Mouse (Mus musculus): ENCODE results near the gene Abo. TPM values are rescaled to one million over a fixed set of nuclear protein-coding genes. Genes with fewer than 3 reads are reported as not detected.
"Not testable (repeated sequence)": the region's sequence is repeated elsewhere in the genome, so short reads cannot be mapped to it uniquely, and the experiment has no call there.

Gene Abo
- total RNA-seq (2021), result not detected

DNA sequence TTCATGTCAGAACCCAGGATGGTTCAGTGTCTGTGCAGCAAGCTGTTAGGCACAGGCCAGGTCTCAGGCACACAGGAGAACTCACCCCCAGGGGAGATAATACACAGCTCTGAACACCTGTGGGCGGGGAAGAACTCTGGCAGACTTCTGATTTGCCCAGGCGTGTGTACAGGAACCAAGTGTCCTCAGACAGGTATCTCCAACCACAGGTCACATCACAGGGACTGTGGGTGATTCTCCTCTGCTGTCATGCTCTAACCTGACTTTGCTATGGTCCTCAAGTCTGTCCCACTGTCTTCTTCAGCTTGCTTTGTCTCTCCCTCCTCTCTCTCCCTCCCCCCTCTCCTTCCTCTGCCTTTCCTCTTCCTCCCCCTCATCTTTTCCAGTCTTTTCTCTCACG lies at the start of gene Abo:
TSS of gene Abo (minus strand) at position 101 of the 400 bp plus-strand sequence.
- DNase-seq (ENCODE audit: low spot score in 2 of 2), result no peak
- intact Hi-C loops (cut with DNase I), result no loop called here

DNA sequence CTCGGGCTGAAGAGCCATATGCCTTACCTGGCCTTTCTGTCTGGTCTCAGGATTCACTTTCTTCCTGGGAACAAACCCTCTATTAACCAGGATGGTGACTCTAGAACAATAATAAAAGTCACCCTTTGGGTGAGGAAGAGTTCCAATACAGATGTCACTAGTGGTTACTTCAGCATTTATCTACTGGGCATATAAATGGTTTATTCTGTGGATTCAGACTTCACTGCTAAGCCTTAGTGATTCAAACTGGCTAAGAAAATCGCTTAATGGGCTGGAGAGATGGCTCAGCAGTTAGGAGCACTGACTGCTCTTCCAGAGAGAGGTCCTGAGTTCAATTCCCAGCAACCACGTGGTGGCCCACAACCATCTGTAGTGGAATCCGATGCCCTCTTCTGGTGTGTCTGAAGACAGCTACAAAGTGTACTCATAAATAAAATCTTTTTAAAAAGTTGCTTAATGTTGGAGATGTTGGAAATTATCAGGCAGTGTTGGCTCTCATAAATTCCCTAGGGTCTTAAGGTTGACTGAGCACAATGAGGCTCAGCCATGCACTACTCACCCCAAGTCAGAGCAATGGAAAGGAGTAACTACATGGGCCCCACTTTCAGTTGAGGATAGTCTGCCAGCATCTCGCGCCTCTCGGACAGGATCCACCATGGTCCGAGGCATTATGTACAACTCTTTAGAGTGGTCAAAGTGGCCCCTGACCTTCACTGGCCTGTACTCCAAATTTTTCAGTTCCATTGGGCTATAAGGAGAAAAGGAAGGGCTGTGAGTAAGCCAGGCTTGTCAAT lies 49.6 kb upstream of the Abo start:
- DNase-seq (ENCODE audit: low spot score in 2 of 2), result no peak

DNA sequence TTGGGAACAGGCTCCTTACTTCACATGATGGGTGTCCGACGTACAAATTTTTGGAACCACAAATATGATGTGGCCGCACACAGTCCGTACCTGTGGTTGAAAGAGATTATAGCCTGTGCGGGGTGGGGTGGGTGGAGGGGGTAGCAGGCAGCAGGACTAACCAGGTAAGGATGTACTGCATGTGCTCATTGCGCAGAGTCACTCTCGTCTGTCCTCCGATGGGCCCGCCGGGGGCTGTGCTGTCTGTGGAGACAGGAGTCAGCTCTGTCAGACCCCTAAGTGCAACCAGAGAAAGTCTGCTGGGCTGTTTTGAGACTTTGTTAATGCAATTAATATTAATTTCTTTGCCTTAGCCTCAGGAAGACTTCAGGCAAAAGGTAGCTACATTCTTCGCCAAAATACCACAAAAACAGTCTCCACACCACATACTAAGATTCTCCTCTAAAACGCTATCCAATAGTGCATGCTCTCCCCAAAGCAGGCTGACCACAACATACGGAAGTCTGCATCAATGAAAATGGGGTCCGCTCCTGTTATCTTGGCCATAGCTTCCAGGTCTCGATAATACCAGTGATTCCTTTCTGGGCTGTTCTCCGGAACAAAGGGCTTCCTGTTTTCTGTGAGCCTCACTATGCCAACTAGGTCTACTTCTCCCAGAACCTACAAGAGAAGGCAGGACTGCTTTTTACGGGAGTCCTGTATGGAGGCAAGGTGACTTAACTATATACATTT lies 48.8 kb upstream of the Abo start:
- intact Hi-C loops (cut with DNase I), result loop anchor here (10.0 kb wide), 1 partner anchor 469 kb away; the partner anchor contains the start of gene Sec16a
- no peak for DNase-seq (ENCODE audit: low spot score in 2 of 2)

More for the DNA sequence above, 49.6 kb upstream of the Abo start:
- intact Hi-C loops (cut with DNase I), result loop anchor here (10.0 kb wide), 1 partner anchor 470 kb away; the partner anchor contains the start of gene Sec16a

DNA sequence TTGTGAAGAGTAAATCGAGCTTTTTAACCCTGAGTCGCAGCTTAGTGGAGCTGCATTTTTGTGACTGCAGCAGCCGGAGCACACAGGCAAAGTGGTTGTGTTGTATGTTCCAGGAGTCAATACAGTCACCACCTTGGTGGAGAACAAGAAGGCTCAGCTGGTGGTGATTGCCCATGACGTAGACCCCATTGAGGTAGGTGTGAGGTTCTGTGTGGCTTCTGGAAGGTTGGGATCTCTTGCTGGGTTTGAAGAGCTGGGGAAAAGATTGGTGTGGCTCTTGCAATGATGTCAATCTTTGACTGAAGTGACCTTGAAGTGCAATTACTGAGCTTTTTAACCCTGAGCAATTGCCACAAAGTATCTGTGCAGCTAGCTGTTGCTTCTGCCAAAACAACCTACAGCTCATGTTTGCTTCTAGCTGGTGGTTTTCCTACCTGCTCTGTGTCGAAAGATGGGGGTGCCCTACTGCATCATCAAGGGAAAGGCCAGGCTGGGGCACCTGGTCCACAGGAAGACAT lies 47.5 kb upstream of the Abo start:
- no peak for DNase-seq (ENCODE audit: low spot score in 2 of 2)
- intact Hi-C loops (cut with DNase I), result loop anchor here (10.0 kb wide), 1 partner anchor 468 kb away; the partner anchor contains the start of gene Sec16a

DNA sequence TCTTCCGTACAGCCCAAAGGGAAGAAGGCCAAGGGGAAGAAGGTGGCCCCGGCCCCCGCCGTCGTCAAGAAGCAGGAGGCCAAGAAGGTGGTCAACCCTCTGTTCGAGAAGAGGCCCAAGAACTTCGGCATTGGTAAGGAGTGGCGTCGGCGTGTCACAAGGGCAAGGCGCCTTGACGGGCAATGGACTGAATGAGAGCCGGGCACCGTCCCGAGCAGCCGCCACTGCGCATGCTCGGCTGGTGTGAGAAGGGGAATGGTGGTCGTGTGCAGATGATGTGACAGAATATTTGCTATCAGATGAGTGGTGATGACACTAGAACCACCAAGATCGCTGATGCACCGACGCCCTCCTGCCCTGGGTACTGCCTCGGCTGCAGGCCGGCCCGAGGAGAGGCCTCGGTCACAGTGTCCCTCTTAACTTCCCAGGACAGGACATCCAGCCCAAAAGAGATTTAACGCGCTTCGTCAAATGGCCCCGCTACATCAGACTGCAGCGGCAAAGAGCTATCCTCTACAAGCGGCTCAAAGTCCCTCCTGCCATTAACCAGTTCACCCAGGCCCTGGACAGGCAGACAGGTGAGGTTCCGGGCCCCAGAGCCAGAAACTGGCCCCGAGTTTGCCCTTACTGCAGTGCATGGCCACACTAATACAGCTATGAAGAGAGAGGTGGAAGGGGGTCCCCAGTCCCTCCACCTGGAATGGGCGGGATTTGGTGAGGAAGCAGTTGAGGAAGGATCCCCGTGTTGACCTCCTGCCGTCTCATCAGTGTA lies 46.4 kb upstream of the Abo start:
- no peak for DNase-seq (ENCODE audit: low spot score in 2 of 2)
- intact Hi-C loops (cut with DNase I), result loop anchor here (10.0 kb wide), 1 partner anchor 466 kb away; the partner anchor contains the start of gene Sec16a

DNA sequence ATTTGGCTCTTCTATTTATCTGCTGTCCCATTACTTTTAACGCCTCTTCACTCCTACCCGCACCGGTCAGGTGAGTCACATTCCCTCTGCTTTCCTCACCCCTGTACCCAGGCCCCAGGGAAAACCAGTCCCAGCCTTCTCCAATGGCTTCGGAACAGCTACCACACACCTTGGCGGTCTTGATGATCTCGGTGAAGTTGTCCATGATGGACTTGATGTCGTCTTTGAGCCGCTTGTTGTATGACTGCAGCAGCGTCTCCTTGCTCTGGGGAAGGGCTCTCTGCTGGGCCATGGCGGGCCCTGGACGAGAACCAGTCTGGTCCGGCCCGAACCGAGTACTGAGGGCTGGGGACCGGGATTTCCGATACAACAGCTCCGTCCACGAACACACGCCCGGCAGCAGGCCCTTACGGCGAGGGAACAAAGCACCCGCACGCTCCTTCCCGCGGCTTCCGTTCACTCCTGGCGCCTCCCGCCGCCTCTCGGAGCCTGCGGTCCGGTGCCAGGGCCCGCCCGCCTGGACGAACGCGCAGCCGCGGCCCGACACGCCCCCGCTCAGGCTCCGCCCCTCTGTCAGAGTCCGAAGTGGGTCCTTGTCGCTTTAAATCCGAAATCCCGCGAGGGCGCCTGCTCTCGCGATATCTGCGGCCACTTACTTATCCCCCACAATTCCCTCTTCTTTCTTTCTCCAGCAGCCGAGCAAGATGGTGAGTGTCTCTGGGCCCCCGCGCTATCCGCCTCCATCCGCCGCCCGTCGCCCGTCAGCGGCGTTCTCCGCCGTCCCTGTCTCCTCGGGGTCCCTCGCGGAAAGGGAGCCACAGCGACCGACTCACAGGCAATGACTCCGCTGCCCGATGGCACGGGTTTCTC lies 45.6 kb upstream of the Abo start, which contains the start of the genes Med22 and Rpl7a:
TSS of gene Med22 (minus strand) at position 554 of the 870 bp plus-strand sequence.
TSS of gene Rpl7a (plus strand) at position 641 of the 870 bp plus-strand sequence.
- intact Hi-C loops (cut with DNase I), result loop anchor here (10.0 kb wide), 1 partner anchor 466 kb away; the partner anchor contains the start of gene Sec16a
- peak; percentile 100 for DNase-seq (ENCODE audit: low spot score in 2 of 2)

DNA sequence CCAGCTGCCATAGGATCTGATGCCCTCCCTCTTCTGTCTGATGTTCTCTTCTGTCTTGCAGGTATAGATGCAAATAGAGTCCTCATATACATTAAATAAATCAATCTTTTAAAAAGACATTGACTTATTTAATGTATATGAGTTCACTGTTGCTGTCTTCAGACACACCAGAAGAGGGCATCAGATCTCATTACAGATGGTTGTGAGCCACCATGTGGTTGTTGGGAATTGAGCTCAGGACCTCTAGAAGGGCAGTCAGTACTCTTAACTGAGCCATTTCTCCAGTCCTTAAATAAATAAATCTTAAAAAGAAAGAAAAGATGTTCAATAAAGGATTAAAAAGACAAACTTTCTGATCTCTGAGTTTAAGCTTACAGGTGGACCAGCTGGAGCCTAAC lies 44.6 kb upstream of the Abo start:
- intact Hi-C loops (cut with DNase I), result no loop called here
- no peak for DNase-seq (ENCODE audit: low spot score in 2 of 2)

DNA sequence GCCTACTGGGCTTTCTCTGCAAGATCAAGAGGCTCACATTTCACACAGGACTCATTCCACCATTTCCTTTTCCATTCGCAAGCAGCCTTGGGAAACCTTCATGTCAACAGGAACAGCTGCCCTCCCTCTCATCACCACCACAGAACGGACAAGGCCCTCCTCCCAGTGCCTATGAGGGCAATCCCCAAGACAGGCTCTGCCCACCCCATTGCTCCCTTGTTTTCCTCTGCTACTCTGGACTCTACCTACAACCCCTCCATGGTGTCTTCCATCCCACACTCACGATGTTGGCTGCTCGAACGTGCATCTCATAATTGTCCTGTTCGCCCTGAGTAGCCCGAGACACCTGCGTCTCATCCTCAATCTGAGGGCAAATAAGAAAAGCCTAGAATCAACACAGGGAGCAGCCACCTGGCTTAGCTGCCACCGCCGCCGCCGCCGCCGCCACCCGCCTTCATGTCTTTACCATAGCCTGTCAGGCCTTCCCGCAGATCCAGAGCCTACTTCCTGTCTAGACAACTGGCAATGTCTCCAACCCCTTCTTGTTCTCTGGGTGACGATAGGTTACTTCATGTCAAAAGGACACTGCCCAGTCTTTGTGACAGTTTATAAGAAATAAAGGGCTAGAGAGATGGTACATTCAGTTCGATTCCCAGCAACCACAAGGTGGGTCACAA lies 44.1 kb upstream of the Abo start:
- no peak for DNase-seq (ENCODE audit: low spot score in 2 of 2)
- intact Hi-C loops (cut with DNase I), result no loop called here

DNA sequence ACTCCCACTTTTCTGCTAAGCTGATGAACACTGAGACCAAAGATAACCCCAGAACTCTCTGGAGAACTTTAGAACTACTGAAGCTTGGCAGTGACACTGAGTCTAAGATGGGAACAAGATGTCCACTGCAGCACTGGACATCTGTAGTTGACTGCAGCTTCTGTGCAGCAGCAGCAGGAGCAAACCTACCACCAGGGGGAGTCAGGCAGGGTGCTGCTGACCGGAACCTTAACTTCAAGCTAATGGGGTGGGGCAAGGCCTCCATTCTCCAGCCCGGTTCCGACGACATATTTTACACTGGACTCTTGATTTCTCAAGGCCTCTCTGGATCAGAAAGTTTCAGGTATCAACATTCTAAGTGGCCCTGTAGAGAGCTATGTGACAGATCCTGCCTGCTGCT lies 42.3 kb upstream of the Abo start:
- intact Hi-C loops (cut with DNase I), result no loop called here

DNA sequence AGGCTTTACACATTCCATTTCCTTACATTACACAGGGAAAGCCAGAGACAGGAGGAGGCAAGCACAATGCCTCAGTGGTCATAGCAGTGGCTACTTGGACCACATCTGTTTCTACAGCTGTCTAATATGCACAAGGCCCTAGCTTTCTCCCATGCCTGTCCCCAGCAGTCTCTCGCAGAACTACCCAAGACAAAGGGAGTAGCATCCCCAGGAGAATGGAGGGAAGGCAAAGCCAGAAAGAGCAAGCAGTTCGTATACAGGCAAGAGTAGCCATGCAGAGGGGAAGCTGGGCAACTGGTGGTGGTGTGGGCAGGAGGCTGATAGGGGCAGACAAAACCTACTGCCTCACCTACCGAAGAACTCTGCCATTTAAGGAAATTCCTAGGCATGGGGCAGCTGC lies 41.7 kb upstream of the Abo start:
- intact Hi-C loops (cut with DNase I), result no loop called here
- DNase-seq (ENCODE audit: low spot score in 2 of 2), result no peak

More for the DNA sequence above, 42.3 kb upstream of the Abo start:
- no peak for DNase-seq (ENCODE audit: low spot score in 2 of 2)

DNA sequence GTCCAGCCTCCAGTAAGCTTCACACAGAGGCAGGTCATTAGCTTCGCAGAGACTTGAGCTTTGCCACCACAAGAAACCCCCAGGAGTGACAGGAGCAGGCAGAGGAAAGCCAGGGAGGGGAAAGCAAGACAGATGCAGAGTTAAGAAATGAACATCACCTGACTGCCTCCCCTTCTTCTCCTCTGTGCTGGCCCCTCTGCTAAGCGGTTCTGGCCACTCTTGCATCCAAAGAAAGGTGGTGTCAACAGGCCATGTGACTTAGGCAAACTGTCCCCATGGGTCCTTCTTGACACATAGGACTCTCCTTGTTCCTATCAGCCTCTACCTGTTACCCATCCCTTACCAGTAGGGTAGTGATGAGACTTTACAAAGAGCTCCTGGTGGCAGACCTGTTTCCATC lies 41.2 kb upstream of the Abo start:
- no peak for DNase-seq (ENCODE audit: low spot score in 2 of 2)
- intact Hi-C loops (cut with DNase I), result no loop called here

DNA sequence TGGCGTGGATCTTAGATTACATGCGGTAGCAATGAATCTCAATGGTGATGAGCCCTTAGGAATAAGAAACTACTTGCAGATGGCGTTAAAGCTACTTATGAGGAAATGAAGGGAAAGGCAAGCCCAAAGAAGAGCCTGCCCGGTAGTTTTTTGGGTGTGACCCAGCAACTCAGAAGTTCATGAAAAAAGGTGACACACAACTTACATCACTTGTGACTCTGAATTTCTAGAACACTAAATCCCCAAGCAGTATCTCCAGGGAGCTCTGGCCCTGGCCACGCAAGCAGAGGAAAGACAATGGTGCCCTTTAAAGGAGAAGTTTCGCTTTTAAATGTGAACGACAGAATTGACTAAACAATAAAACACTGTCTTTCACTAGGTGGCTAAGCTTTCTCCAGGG lies 38.5 kb upstream of the Abo start:
- intact Hi-C loops (cut with DNase I), result loop anchor here (5.0 kb wide), 1 partner anchor 261 kb away; no protein-coding TSS in a partner anchor
- no peak for DNase-seq (ENCODE audit: low spot score in 2 of 2)

DNA sequence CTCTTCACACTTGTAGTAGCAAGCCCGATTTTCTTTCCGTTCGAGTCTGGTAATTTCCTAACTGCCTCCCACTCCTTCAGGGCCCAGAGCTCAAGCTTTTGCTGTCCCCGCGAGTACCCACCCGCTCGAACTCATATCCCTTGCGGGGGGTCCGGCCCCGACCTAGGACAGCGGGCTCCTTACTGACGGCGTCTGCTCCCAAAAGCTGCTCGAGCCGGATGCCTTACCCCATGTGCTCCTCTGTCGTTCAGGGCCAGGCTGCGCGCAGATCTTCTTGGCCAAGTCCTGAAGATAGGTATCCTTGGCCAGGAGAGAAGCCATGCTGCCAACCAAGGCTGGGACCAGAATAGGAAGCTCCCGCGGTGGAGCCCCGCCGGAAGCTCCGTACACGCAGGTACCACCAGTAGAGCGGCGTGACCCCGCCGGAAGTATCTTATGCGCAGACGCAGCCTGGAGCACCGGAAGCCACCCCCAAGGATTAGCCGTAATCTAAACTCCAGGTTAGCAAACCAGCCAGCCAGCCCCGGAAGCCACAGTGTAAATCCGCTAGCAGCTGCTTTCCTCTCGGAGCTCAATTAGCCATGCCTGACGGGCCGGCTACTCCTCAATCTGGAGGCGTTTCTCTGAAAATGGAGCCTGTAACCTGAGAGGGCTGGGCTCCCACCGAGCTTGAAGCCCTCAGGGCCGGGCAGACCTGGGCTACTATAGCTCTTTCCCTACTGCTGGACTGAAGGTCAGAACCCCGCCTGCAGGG lies 37.9 kb upstream of the Abo start, which contains the start of gene Surf6:
TSS of gene Surf6 (minus strand) at position 413 of the 754 bp plus-strand sequence.
- intact Hi-C loops (cut with DNase I), result loop anchor here (1.0 to 5.0 kb wide), 2 partner anchors 62 to 260 kb away; partner anchors contain the start of gene Rexo4
- DNase-seq (ENCODE audit: low spot score in 2 of 2), result peak; percentile 96 to 98

DNA sequence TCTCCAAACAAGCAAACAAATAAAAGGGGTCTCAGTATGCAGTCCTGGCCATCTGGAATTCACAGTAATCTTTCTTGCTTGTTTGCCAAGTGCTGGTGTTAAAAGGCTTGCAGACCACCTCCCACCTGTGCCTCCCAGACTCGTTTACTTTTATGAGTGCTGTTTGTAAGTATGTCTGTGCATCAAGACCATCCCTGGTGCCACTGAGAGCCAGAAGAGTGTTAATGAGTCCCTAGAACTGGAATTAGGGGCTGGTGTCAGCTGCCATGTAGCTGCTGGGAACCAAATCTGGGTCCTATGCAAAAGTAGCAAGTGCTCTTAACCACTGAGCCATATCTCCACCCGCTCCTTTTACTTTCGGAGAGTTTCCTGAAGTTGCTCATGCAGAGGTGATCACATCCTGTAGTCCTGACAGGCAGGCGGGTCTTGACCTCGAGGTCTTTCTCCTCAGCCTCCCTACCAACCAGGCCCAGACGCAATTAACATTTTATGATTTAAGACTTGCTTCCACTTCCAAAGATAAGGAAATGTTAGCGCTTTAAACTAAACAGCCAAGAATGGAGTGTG lies 37.1 kb upstream of the Abo start:
- no peak for DNase-seq (ENCODE audit: low spot score in 2 of 2)
- intact Hi-C loops (cut with DNase I), result loop anchor here (1.0 to 5.0 kb wide), 2 partner anchors 62 to 260 kb away; partner anchors contain the start of gene Rexo4

DNA sequence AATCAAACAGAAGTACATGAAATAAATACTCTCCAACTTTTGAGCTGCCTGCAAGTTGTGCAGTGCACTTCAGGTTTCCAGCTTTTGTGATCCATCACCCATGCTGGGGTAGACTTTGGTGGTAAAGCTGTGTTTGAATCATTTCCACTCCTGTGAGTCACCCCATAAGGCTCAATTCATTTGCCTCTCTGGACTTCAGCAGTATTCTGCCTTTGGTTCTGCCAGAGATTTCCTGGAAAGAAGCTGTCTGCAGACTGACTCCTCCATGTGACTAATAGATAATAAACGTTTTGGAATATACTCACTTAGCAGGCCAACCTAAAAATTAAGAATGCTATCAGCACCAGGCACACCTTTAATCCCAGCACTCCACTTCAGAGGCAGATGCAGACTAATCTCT lies 36.0 kb upstream of the Abo start:
- DNase-seq (ENCODE audit: low spot score in 2 of 2), result no peak
- intact Hi-C loops (cut with DNase I), result loop anchor here (5.0 kb wide), 1 partner anchor 258 kb away; no protein-coding TSS in a partner anchor

DNA sequence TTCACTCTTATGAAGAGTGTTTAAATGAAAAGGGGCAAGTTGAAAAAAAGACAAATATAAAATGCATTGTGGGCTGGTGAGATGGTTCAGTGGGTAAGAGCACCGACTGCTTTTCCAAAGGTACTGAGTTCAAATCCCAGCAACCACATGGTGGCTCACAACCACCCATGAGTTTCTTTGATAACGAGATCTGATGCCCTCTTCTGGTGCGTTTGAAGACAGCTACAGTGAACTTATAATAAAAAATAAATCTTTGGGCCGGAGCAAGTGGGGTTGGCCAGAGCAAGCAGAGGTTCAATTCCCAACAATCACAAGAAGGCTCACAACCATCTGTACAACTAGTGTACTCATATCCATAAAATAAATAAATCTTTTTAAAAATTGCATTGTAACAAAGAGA lies 31.1 kb upstream of the Abo start:
- intact Hi-C loops (cut with DNase I), result no loop called here
- no peak for DNase-seq (ENCODE audit: low spot score in 2 of 2)

DNA sequence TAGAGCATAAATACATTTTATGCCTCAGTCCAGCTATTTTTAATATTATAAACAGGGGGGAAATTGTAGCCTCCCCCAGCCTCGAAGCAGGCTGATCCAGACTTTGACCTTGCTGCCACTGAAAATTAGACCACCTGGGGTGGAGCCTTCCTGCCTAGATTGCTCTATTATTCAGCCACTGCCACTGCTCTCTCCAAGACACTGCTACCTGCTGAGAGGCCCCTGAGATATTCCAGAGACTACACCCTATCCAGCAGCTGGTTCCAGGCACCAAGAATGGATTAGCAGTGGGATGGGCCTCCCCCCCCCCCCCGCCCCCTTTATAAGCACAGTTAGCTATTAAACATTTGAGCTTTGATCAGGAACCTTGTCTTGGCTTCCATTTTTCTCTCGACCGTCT lies 21.4 kb upstream of the Abo start:
- DNase-seq (ENCODE audit: low spot score in 2 of 2); intact Hi-C loops (cut with DNase I): not testable (repeated sequence)

All from left cerebral cortex, postnatal 36 days (tissue).